Comparison of ENCODE assay signal across 24 mouse cellular contexts in the genomic region with DNA sequence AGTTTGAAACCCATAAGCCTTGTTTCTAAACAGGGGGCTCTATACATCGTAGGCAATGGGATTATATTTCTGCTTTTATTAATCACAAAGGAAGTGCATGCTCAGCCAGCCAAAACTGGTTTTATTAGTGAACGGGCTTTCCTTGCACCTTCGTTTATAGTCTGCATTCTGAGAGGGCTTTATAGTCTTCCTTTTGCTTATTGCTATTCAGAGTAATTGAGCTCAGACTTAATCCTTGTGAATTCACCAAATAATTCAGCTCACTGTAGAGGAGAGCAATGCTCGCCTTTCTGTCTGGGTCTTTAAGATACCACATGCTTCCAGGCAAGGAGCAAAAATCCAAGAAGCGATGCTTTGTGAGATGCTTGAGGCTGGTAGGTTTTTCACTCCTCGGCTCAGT.
A peak's percentile ranks its signal among the peaks of the same experiment; 100 is the strongest.
DNase-seq lines count a peak whose midpoint lies in the region; ATAC-seq lines count a peak whose summit lies in the region.
"Had no signal": no experiment of that assay in that cellular context is flagged by ENCODE, and none has a peak within 500 bp of the region (broad histone marks: within the 10 kb centered on the region; RNA-seq: fewer than 3 reads in every experiment).

No protein-coding gene starts in this region.

- peak; percentile 28 for DNase-seq in embryonic facial prominence, embryonic 14.5 days (ENCODE audit: low spot score)
- DNase-seq in embryonic facial prominence, embryonic 10.5 days (ENCODE audit: low spot score), result no peak
- no peak for DNase-seq in limb, embryonic 10.5 days (ENCODE audit: low spot score)
- DNase-seq in kidney, postnatal 25 days, result no peak
- DNase-seq: adrenal gland, adult 8-10 months; adrenal gland, postnatal 14 days; adrenal gland, postnatal 36 days; B cell, adult 2 months; cerebellum, adult 11-12 months; cerebellum, adult 2 months; cerebellum, adult 9-10 months; cerebellum, postnatal 10 days; cerebellum, postnatal 25 days had no signal

- H3K4me1 ChIP-seq in embryonic facial prominence, embryonic 14.5 days (ENCODE audit: control insufficient read depth, insufficient read depth, low read length), result no peaks in the 10 kb centered on the region
- H3K4me1 ChIP-seq in embryonic facial prominence, embryonic 10.5 days, result peaks cover 15% of the 10 kb centered on the region
- H3K4me1 ChIP-seq in limb, embryonic 10.5 days, result peaks cover 30% of the 10 kb centered on the region
- H3K4me1 ChIP-seq in limb, embryonic 13.5 days, result peaks cover 27% of the 10 kb centered on the region
- H3K4me1 ChIP-seq: embryonic facial prominence, embryonic 13.5 days; forebrain, embryonic 12.5 days had no signal

- no peak overlapping the region for H3K9ac ChIP-seq in embryonic facial prominence, embryonic 14.5 days (ENCODE audit: low read depth, low read length)
- H3K9ac ChIP-seq in limb, embryonic 13.5 days, result no peak overlapping the region
- H3K9ac ChIP-seq: embryonic facial prominence, embryonic 13.5 days; forebrain, embryonic 12.5 days had no signal

- peak; percentile 55; the same call in 1 of the 2 replicates for ATAC-seq in embryonic facial prominence, embryonic 14.5 days (ENCODE audit: low read depth)
- ATAC-seq in limb, embryonic 13.5 days (ENCODE audit: low FRiP score, low read depth), result peak; percentile 78
- ATAC-seq in erythroid progenitor cell, adult 5-6 weeks (replicated peaks; ENCODE audit: low FRiP score, poor library complexity, severe bottlenecking), result no peak
- ATAC-seq: activated CD4-positive, CD25-positive, alpha-beta regulatory T cell, adult 4 months; CD4-positive, CD25-positive, alpha-beta regulatory T cell, adult 4 months; forebrain, embryonic 14.5 days; forebrain, embryonic 16.5 days; Patski had no signal

- H3K36me3 ChIP-seq in embryonic facial prominence, embryonic 14.5 days (ENCODE audit: control insufficient read depth, insufficient read depth, low read length), result no peaks in the 10 kb centered on the region
- H3K36me3 ChIP-seq in embryonic facial prominence, embryonic 10.5 days (replicated peaks), result no peaks in the 10 kb centered on the region
- no peaks in the 10 kb centered on the region for H3K36me3 ChIP-seq in limb, embryonic 10.5 days
- no peaks in the 10 kb centered on the region for H3K36me3 ChIP-seq in limb, embryonic 13.5 days
- H3K36me3 ChIP-seq: embryonic facial prominence, embryonic 13.5 days; forebrain, embryonic 12.5 days; G1E had no signal

- H3K27ac ChIP-seq in embryonic facial prominence, embryonic 14.5 days (replicated peaks; ENCODE audit: low read depth, low read length), result no peak overlapping the region
- no peak overlapping the region for H3K27ac ChIP-seq in embryonic facial prominence, embryonic 10.5 days (replicated peaks)
- peak overlapping the region; percentile 59 for H3K27ac ChIP-seq in limb, embryonic 10.5 days
- H3K27ac ChIP-seq in limb, embryonic 13.5 days, result peak overlapping the region; percentile 40; the same call in 1 of the 2 replicates
- H3K27ac ChIP-seq: embryonic facial prominence, embryonic 13.5 days; forebrain, embryonic 12.5 days had no signal

- 0 out of 2 replicates have a peak, but pooled peaks cover 4% of the 10 kb centered on the region for H3K9me3 ChIP-seq in embryonic facial prominence, embryonic 14.5 days (ENCODE audit: control insufficient read depth, low read length)
- H3K9me3 ChIP-seq in embryonic facial prominence, embryonic 10.5 days, result no peaks in the 10 kb centered on the region
- no peaks in the 10 kb centered on the region for H3K9me3 ChIP-seq in limb, embryonic 10.5 days (replicated peaks)
- no peaks in the 10 kb centered on the region for H3K9me3 ChIP-seq in limb, embryonic 13.5 days
- H3K9me3 ChIP-seq: embryonic facial prominence, embryonic 13.5 days; forebrain, embryonic 12.5 days had no signal

- 65% methylated on average over 6 of the region's 6 CpGs for WGBS in embryonic facial prominence, embryonic 14.5 days
- 80% methylated on average over 6 of the region's 6 CpGs for WGBS in embryonic facial prominence, embryonic 10.5 days
- 81% methylated on average over 6 of the region's 6 CpGs for WGBS in limb, embryonic 10.5 days
- 26% methylated on average over 6 of the region's 6 CpGs for WGBS in limb, embryonic 13.5 days

- H3K4me3 ChIP-seq in embryonic facial prominence, embryonic 14.5 days (ENCODE audit: low read depth, low read length), result no peak overlapping the region
- no peak overlapping the region for H3K4me3 ChIP-seq in embryonic facial prominence, embryonic 10.5 days
- H3K4me3 ChIP-seq in limb, embryonic 10.5 days, result no peak overlapping the region
- no peak overlapping the region for H3K4me3 ChIP-seq in limb, embryonic 13.5 days
- H3K4me3 ChIP-seq: embryonic facial prominence, embryonic 13.5 days; forebrain, embryonic 12.5 days had no signal

- H3K27me3 ChIP-seq in embryonic facial prominence, embryonic 14.5 days (replicated peaks; ENCODE audit: control insufficient read depth, insufficient read depth, low read length), result no peaks in the 10 kb centered on the region
- H3K27me3 ChIP-seq in embryonic facial prominence, embryonic 10.5 days (replicated peaks; ENCODE audit: low read depth, poor library complexity, severe bottlenecking), result no peaks in the 10 kb centered on the region
- no peaks in the 10 kb centered on the region for H3K27me3 ChIP-seq in limb, embryonic 10.5 days (ENCODE audit: low read depth, poor library complexity, severe bottlenecking)
- no peaks in the 10 kb centered on the region for H3K27me3 ChIP-seq in limb, embryonic 13.5 days
- H3K27me3 ChIP-seq: CH12.LX; embryonic facial prominence, embryonic 13.5 days; forebrain, embryonic 12.5 days had no signal

- no peak overlapping the region for H3K4me2 ChIP-seq in embryonic facial prominence, embryonic 14.5 days (ENCODE audit: low read depth, low read length)
- no peak overlapping the region for H3K4me2 ChIP-seq in limb, embryonic 13.5 days (replicated peaks)
- H3K4me2 ChIP-seq: embryonic facial prominence, embryonic 13.5 days; forebrain, embryonic 12.5 days had no signal

Comparison
In these comparisons a context has a peak if more than half of its experiments do, and no peak if none do; other contexts are left out.
1. H3K27ac ChIP-seq: peak in limb, embryonic 10.5 days (single experiment) and limb, embryonic 13.5 days (single experiment); none in embryonic facial prominence, embryonic 14.5 days (single experiment) and embryonic facial prominence, embryonic 10.5 days (single experiment).